Mouse (Mus musculus): ENCODE results near the gene Pcdh9. TPM values are rescaled to one million over a fixed set of nuclear protein-coding genes. Genes with fewer than 3 reads are reported as not detected.

The Pcdh9 gene
- polyA plus RNA-seq, 1 experiment from 2014 or later, result 0.40 TPM

- no peaks in the 10 kb centered on the region for H3K27me3 ChIP-seq
- H3K4me3 ChIP-seq (replicated peaks), result no peak overlapping the region
- H3K4me2 ChIP-seq, result no peak overlapping the region
- no peaks in the 10 kb centered on the region for H3K36me3 ChIP-seq (replicated peaks)
- no peaks in the 10 kb centered on the region for H3K4me1 ChIP-seq (replicated peaks)
- H3K9ac ChIP-seq, result no peak overlapping the region
- H3K27ac ChIP-seq (replicated peaks), result no peak overlapping the region
- H3K9me3 ChIP-seq (replicated peaks), result no peaks in the 10 kb centered on the region
- ATAC-seq (ENCODE audit: insufficient read depth), result no peak
- WGBS (ENCODE audit: insufficient replicate concordance), result 63% methylated on average over 6 of the region's 6 CpGs
Observed at GRCm38 (mm10) chr14:93143414-93143813, 747.1 kb downstream of the Pcdh9 start.

GRCm38 (mm10) chr14:93142076-93142475 lies 748.4 kb downstream of the Pcdh9 start:
- H3K27me3 ChIP-seq, result no peaks in the 10 kb centered on the region
- ATAC-seq (ENCODE audit: insufficient read depth), result no peak
- WGBS (ENCODE audit: insufficient replicate concordance), result 52% methylated on average over 4 of the region's 4 CpGs
- H3K9ac ChIP-seq, result no peak overlapping the region
- no peak overlapping the region for H3K4me2 ChIP-seq
- H3K9me3 ChIP-seq (replicated peaks), result no peaks in the 10 kb centered on the region
- H3K4me1 ChIP-seq (replicated peaks), result no peaks in the 10 kb centered on the region
- H3K27ac ChIP-seq (replicated peaks), result no peak overlapping the region
- H3K4me3 ChIP-seq (replicated peaks), result no peak overlapping the region
- H3K36me3 ChIP-seq (replicated peaks), result no peaks in the 10 kb centered on the region

DNA sequence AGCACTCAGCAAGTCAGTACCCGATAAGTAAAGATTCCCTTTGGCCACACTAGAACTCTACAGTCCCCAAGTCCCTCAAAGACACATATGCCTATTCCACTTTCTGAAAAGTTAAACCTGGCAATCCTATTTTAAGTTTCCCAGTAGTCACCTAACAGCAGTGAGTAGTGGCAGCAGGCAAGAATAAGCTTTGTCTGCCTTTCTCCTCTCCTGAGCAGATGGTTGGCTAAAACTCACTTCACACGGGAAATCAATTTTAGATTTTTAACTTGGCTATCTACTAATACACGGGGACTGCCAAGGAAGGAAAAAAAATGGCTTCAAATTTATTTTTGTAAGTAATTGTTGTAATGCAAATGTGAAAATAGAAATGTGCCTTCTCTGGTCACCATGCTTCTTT lies 763.5 kb downstream of the Pcdh9 start:
- ATAC-seq (ENCODE audit: insufficient read depth), result no peak
- Histone ChIP-seq H3K36me3 (replicated peaks) (no peaks in the 10 kb centered on the region), H3K4me2 (no peak overlapping the region), H3K9ac (no peak overlapping the region), H3K4me3 (replicated peaks) (no peak overlapping the region), H3K4me1 (replicated peaks) (no peaks in the 10 kb centered on the region), H3K9me3 (replicated peaks) (no peaks in the 10 kb centered on the region), H3K27me3 (no peaks in the 10 kb centered on the region), H3K27ac (replicated peaks) (no peak overlapping the region)
- 58% methylated on average over 3 of the region's 3 CpGs for WGBS (ENCODE audit: insufficient replicate concordance)

GRCm38 (mm10) chr14:93102755-93103154 lies 787.7 kb downstream of the Pcdh9 start:
- 50% methylated on average over 2 of the region's 2 CpGs for WGBS (ENCODE audit: insufficient replicate concordance)
- H3K4me1 ChIP-seq (replicated peaks), result no peaks in the 10 kb centered on the region
- no peaks in the 10 kb centered on the region for H3K27me3 ChIP-seq
- no peak for ATAC-seq (ENCODE audit: insufficient read depth)
- no peak overlapping the region for H3K27ac ChIP-seq (replicated peaks)
- H3K4me3 ChIP-seq (replicated peaks), result no peak overlapping the region
- H3K4me2 ChIP-seq, result no peak overlapping the region
- no peak overlapping the region for H3K9ac ChIP-seq
- no peaks in the 10 kb centered on the region for H3K36me3 ChIP-seq (replicated peaks)
- H3K9me3 ChIP-seq (replicated peaks), result no peaks in the 10 kb centered on the region

- no peak overlapping the region for H3K4me2 ChIP-seq
- no peaks in the 10 kb centered on the region for H3K9me3 ChIP-seq (replicated peaks)
- ATAC-seq (ENCODE audit: insufficient read depth), result no peak
- H3K27me3 ChIP-seq, result no peaks in the 10 kb centered on the region
- no peaks in the 10 kb centered on the region for H3K4me1 ChIP-seq (replicated peaks)
- H3K36me3 ChIP-seq (replicated peaks), result no peaks in the 10 kb centered on the region
- 56% methylated on average over 2 of the region's 2 CpGs for WGBS (ENCODE audit: insufficient replicate concordance)
- no peak overlapping the region for H3K4me3 ChIP-seq (replicated peaks)
- H3K9ac ChIP-seq, result no peak overlapping the region
- no peak overlapping the region for H3K27ac ChIP-seq (replicated peaks)
Observed at GRCm38 (mm10) chr14:93095081-93095480, 795.4 kb downstream of the Pcdh9 start.

GRCm38 (mm10) chr14:93092806-93093205 lies 797.7 kb downstream of the Pcdh9 start:
- H3K4me1 ChIP-seq (replicated peaks), result no peaks in the 10 kb centered on the region
- no peak overlapping the region for H3K4me3 ChIP-seq (replicated peaks)
- no peaks in the 10 kb centered on the region for H3K36me3 ChIP-seq (replicated peaks)
- 66% methylated on average over 4 of the region's 4 CpGs for WGBS (ENCODE audit: insufficient replicate concordance)
- H3K9ac ChIP-seq, result no peak overlapping the region
- no peak for ATAC-seq (ENCODE audit: insufficient read depth)
- no peaks in the 10 kb centered on the region for H3K27me3 ChIP-seq
- no peak overlapping the region for H3K27ac ChIP-seq (replicated peaks)
- H3K9me3 ChIP-seq (replicated peaks), result no peaks in the 10 kb centered on the region
- no peak overlapping the region for H3K4me2 ChIP-seq

DNA sequence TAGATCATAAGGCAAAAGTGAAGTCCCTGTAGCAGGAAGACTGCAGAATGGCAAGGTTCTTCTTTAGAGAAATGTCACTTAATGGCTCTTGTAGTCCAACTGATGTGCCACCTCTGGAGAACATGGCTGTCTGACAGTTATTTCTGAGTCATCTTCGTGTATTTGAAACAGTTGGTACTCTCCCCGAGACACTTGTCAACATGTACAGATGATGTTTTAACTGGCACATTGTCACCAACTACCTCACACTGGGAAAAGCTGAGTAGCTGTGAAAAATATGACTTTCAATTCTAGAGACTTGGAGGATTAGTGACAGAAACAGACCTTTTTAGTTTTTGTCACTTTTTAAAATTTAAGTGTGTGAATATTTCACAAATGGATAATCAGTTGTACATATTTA lies 804.8 kb downstream of the Pcdh9 start:
- 40% methylated on average over 2 of the region's 2 CpGs for WGBS (ENCODE audit: insufficient replicate concordance)

GRCm38 (mm10) chr14:93083140-93083539 lies 807.3 kb downstream of the Pcdh9 start:
- H3K4me2 ChIP-seq, result no peak overlapping the region
- no peaks in the 10 kb centered on the region for H3K27me3 ChIP-seq
- ATAC-seq (ENCODE audit: insufficient read depth), result no peak
- H3K4me3 ChIP-seq (replicated peaks), result no peak overlapping the region
- 29% methylated on average over 2 of the region's 2 CpGs for WGBS (ENCODE audit: insufficient replicate concordance)
- H3K4me1 ChIP-seq (replicated peaks), result no peaks in the 10 kb centered on the region
- no peaks in the 10 kb centered on the region for H3K36me3 ChIP-seq (replicated peaks)
- H3K9ac ChIP-seq, result no peak overlapping the region
- H3K9me3 ChIP-seq (replicated peaks), result no peaks in the 10 kb centered on the region
- H3K27ac ChIP-seq (replicated peaks), result no peak overlapping the region

More for the DNA sequence above, 804.8 kb downstream of the Pcdh9 start:
- Histone ChIP-seq H3K4me1 (replicated peaks) (no peaks in the 10 kb centered on the region), H3K4me2 (no peak overlapping the region), H3K9me3 (replicated peaks) (no peaks in the 10 kb centered on the region), H3K27ac (replicated peaks) (no peak overlapping the region), H3K27me3 (no peaks in the 10 kb centered on the region), H3K4me3 (replicated peaks) (no peak overlapping the region), H3K36me3 (replicated peaks) (no peaks in the 10 kb centered on the region), H3K9ac (no peak overlapping the region)
- ATAC-seq (ENCODE audit: insufficient read depth), result no peak

DNA sequence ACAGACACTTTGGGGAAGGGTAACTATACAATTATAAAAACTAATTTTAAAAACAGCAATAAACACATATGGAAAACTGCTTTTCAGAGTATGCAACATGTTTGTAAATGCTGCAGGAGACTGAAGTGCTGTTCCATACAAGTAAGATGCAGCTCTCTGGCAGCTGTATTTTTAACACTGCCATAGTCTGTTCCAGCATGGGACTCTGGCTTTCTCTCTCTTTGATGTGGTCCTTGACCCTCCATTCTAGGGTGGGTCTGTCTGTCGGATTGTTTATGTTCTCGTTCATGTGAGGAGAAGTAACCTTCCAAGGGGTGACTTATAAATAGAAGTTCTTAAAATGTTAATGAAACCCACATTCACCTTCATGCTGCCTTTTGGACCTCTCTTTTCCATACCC lies 809.6 kb downstream of the Pcdh9 start:
- Histone ChIP-seq H3K9me3 (replicated peaks) (no peaks in the 10 kb centered on the region), H3K4me2 (no peak overlapping the region), H3K4me3 (replicated peaks) (no peak overlapping the region), H3K4me1 (replicated peaks) (no peaks in the 10 kb centered on the region), H3K36me3 (replicated peaks) (no peaks in the 10 kb centered on the region), H3K9ac (no peak overlapping the region), H3K27me3 (no peaks in the 10 kb centered on the region), H3K27ac (replicated peaks) (no peak overlapping the region)
- ATAC-seq (ENCODE audit: insufficient read depth), result no peak
- 35% methylated on average over 2 of the region's 2 CpGs for WGBS (ENCODE audit: insufficient replicate concordance)

GRCm38 (mm10) chr14:93075761-93076160 lies 814.7 kb downstream of the Pcdh9 start:
- H3K4me2 ChIP-seq, result no peak overlapping the region
- H3K4me3 ChIP-seq (replicated peaks), result no peak overlapping the region
- H3K27me3 ChIP-seq, result no peaks in the 10 kb centered on the region
- H3K36me3 ChIP-seq (replicated peaks), result no peaks in the 10 kb centered on the region
- H3K4me1 ChIP-seq (replicated peaks), result no peaks in the 10 kb centered on the region
- 51% methylated on average over 2 of the region's 2 CpGs for WGBS (ENCODE audit: insufficient replicate concordance)
- no peak overlapping the region for H3K27ac ChIP-seq (replicated peaks)
- no peak overlapping the region for H3K9ac ChIP-seq
- H3K9me3 ChIP-seq (replicated peaks), result no peaks in the 10 kb centered on the region
- ATAC-seq (ENCODE audit: insufficient read depth), result no peak

DNA sequence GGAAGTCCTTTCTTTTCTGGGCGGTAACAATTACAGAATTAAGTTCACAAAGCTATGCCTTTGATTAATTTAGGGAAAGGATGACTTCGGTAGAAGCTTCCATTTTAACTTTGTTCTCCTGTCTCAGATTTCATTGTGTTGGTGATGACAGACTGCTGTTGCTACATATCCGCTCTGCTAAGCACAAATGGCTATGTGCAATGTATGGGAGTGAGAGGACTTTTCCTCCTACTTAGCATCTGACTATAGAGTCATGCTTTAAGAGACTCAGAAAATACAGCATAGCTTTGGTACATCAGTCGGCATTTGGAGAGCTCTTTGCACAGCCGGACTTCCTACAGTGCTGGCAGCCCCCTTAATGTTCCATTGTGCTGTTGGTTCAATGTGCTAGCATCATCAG lies 818.1 kb downstream of the Pcdh9 start:
- no peaks in the 10 kb centered on the region for H3K4me1 ChIP-seq (replicated peaks)
- WGBS (ENCODE audit: insufficient replicate concordance), result 71% methylated on average over 5 of the region's 5 CpGs
- H3K27me3 ChIP-seq, result no peaks in the 10 kb centered on the region
- H3K4me3 ChIP-seq (replicated peaks), result no peak overlapping the region
- no peaks in the 10 kb centered on the region for H3K9me3 ChIP-seq (replicated peaks)
- no peak overlapping the region for H3K27ac ChIP-seq (replicated peaks)
- ATAC-seq (ENCODE audit: insufficient read depth), result no peak
- no peak overlapping the region for H3K9ac ChIP-seq
- no peak overlapping the region for H3K4me2 ChIP-seq
- H3K36me3 ChIP-seq (replicated peaks), result no peaks in the 10 kb centered on the region

DNA sequence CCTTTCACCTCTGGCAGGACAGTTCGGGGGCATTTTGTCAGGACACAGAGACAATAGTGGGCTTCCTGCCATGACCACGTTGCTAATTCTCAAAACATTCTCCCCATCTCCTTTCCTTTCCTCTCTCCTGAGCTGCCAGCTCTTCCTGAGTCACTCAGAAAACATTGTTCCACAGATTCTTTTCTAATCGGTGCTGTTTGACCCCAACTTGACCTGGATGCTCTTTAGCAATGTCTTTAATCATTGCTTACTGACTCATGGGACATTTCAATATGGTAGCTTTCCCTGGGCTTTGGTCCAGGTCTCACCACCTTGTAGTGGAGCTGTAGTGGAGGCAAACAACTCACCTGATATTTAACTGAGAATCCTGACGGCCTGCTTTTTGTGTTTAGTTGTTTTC lies 820.3 kb downstream of the Pcdh9 start:
- H3K36me3 ChIP-seq (replicated peaks), result no peaks in the 10 kb centered on the region
- no peak overlapping the region for H3K4me3 ChIP-seq (replicated peaks)
- WGBS (ENCODE audit: insufficient replicate concordance), result 41% methylated on average over 4 of the region's 4 CpGs
- no peak for ATAC-seq (ENCODE audit: insufficient read depth)
- no peak overlapping the region for H3K27ac ChIP-seq (replicated peaks)
- no peak overlapping the region for H3K4me2 ChIP-seq
- no peaks in the 10 kb centered on the region for H3K27me3 ChIP-seq
- H3K9ac ChIP-seq, result no peak overlapping the region
- H3K9me3 ChIP-seq (replicated peaks), result no peaks in the 10 kb centered on the region
- no peaks in the 10 kb centered on the region for H3K4me1 ChIP-seq (replicated peaks)
